Mouse (Mus musculus) small intestine, adult 2 months (tissue): ENCODE data around the gene Arhgap17. TPM values are rescaled to one million over a fixed set of nuclear protein-coding genes. Genes with fewer than 3 reads are reported as not detected.

Source experiments
- H3K27ac ChIP-seq: fragments of 200-500 bp; 2 replicates; pipeline ENCODE4 v1.5.1; 2012; ENCODE audit warnings: low read depth, low read length, control low read depth, inconsistent platforms; ENCODE audit not compliant: insufficient read depth
- H3K27me3 ChIP-seq: fragments of 200-500 bp; 2 replicates; pipeline ENCODE4 v1.6.1; 2012; ENCODE audit warnings: mild to moderate bottlenecking, moderate library complexity, low read length, inconsistent platforms; ENCODE audit not compliant: control insufficient read depth, insufficient read depth
- H3K36me3 ChIP-seq: fragments of 200-500 bp; 2 replicates; pipeline ENCODE4 v1.6.1; 2012; ENCODE audit warnings: mild to moderate bottlenecking, low read length, control low read depth, inconsistent platforms; ENCODE audit not compliant: control insufficient read depth, insufficient read depth
- H3K4me1 ChIP-seq: fragments of 200-500 bp; 2 replicates; pipeline ENCODE4 v1.6.1; 2012; ENCODE audit warnings: low read length, inconsistent platforms, mixed read lengths; ENCODE audit not compliant: control insufficient read depth, insufficient read depth, insufficient read length
- H3K4me3 ChIP-seq: fragments of 200-500 bp; 2 replicates; pipeline ENCODE4 v1.5.1; 2012; ENCODE audit warnings: low read depth, mild to moderate bottlenecking, control low read depth, inconsistent platforms, low read length, moderate library complexity
- CTCF ChIP-seq: fragments of 200-500 bp; IDR thresholded peaks from 2 replicates; pipeline ENCODE4 v1.5.1; 2012; ENCODE audit warnings: low read depth, mild to moderate bottlenecking, control low read depth, inconsistent platforms, low read length, moderate library complexity, mixed read lengths; ENCODE audit not compliant: insufficient replicate concordance, insufficient read length; ENCODE audit errors: extremely low read depth
- POLR2A ChIP-seq: fragments of 200-500 bp; IDR thresholded peaks from 2 replicates; pipeline ENCODE4 v1.6.1; 2012; ENCODE audit warnings: low read depth, mild to moderate bottlenecking, control low read depth, inconsistent platforms, low read length, moderate library complexity
- WGBS: fragments of 180-500 bp; shearing (Covaris S2); methylation state at CpG from one replicate; pipeline ENCODE4 v1.1.7; 2018; 5-methylcytosine and 5-hydroxymethylcytosine counted together
- polyA plus RNA-seq: library from polyadenylated mRNA; depleted of rRNA; stranded (reverse); fragments of >200 nt; gene quantifications from 2 replicates; pipeline ENCODE4 v1.2.3, GENCODE M21; 2012

Arhgap17 gene
- polyA plus RNA-seq, 1 experiment = 69.8 TPM

- Histone ChIP-seq H3K27me3 (no peaks in the 10 kb centered on the region), H3K36me3 (peaks cover 10% of the 10 kb centered on the region), H3K4me3 (no peak overlapping the region), H3K27ac (peak overlapping the region; percentile 73), H3K4me1 (peaks cover 21% of the 10 kb centered on the region)
- WGBS = 86% methylated on average over 5 of the region's 5 CpGs
- TF ChIP-seq CTCF = no peak
- TF ChIP-seq POLR2A = no peak
Measured at GRCm38 (mm10) chr7:123396900-123397299, 27.2 kb upstream of the Arhgap17 start.

- TF ChIP-seq CTCF (no peak), POLR2A (no peak)
- Histone ChIP-seq H3K27me3 (no peaks in the 10 kb centered on the region), H3K4me3 (no peak overlapping the region), H3K36me3 (peaks cover 5% of the 10 kb centered on the region; the same call in 1 of the 2 replicates), H3K27ac (no peak overlapping the region), H3K4me1 (peaks cover 21% of the 10 kb centered on the region)
- WGBS = 35% methylated on average over 6 of the region's 6 CpGs
Measured at GRCm38 (mm10) chr7:123394271-123394670, 24.6 kb upstream of the Arhgap17 start.

GRCm38 (mm10) chr7:123389686-123390280, 20.1 kb upstream of the Arhgap17 start:
- 89% methylated on average over 6 of the region's 6 CpGs for WGBS
- Histone ChIP-seq H3K27ac (no peak overlapping the region), H3K36me3 (peaks cover 13% of the 10 kb centered on the region), H3K4me1 (peaks cover 19% of the 10 kb centered on the region; the same call in 1 of the 2 replicates), H3K27me3 (no peaks in the 10 kb centered on the region), H3K4me3 (no peak overlapping the region)
- TF ChIP-seq POLR2A (no peak), CTCF (no peak)

- WGBS = 34% methylated on average over 11 of the region's 11 CpGs
- H3K27me3 ChIP-seq = no peaks in the 10 kb centered on the region
- H3K4me3 ChIP-seq = no peak overlapping the region
- H3K27ac ChIP-seq = peak overlapping the region; percentile 53
- H3K36me3 ChIP-seq = peaks cover 11% of the 10 kb centered on the region
- peaks cover 21% of the 10 kb centered on the region; the same call in 1 of the 2 replicates for H3K4me1 ChIP-seq
- TF ChIP-seq CTCF = no peak
- no peak for TF ChIP-seq POLR2A
Measured at GRCm38 (mm10) chr7:123385693-123386407, 16.1 kb upstream of the Arhgap17 start.

GRCm38 (mm10) chr7:123377443-123378400, 8.0 kb upstream of the Arhgap17 start:
- Histone ChIP-seq H3K4me3 (peak overlapping the region; percentile 85), H3K27me3 (no peaks in the 10 kb centered on the region), H3K27ac (no peak overlapping the region), H3K36me3 (no peaks in the 10 kb centered on the region), H3K4me1 (peaks cover 14% of the 10 kb centered on the region; the same call in 1 of the 2 replicates)
- 5% methylated on average over 41 of the region's 41 CpGs for WGBS
- TF ChIP-seq CTCF = no peak; the same call in 1 of the 2 replicates
- peak; percentile 50; the same call in 1 of the 2 replicates for TF ChIP-seq POLR2A

GRCm38 (mm10) chr7:123371501-123371900, 1.8 kb upstream of the Arhgap17 start:
- Histone ChIP-seq H3K36me3 (no peaks in the 10 kb centered on the region), H3K4me3 (no peak overlapping the region), H3K4me1 (peaks cover 20% of the 10 kb centered on the region), H3K27ac (no peak overlapping the region), H3K27me3 (no peaks in the 10 kb centered on the region)
- 55% methylated on average over 3 of the region's 3 CpGs for WGBS
- TF ChIP-seq CTCF (no peak), POLR2A (no peak)

- Histone ChIP-seq H3K36me3 (no peaks in the 10 kb centered on the region), H3K4me1 (peaks cover 27% of the 10 kb centered on the region), H3K4me3 (peak overlapping the region; percentile 76), H3K27ac (peak overlapping the region; percentile 88; the same call in 1 of the 2 replicates), H3K27me3 (no peaks in the 10 kb centered on the region)
- TF ChIP-seq POLR2A = no peak
- TF ChIP-seq CTCF = no peak
- WGBS = 60% methylated on average over 9 of the region's 9 CpGs
Measured at GRCm38 (mm10) chr7:123370700-123371099, 985 bp upstream of the Arhgap17 start.
